Mouse (Mus musculus) CH12.LX (cell line): ENCODE data around the gene Lgals4. TPM values are rescaled to one million over a fixed set of nuclear protein-coding genes. Genes with fewer than 3 reads are reported as not detected.

ENCODE experiments used
- DNase-seq: peaks from one replicate; pipeline ENCODE4 v3.0.0-alpha.2; 2013; ENCODE audit errors: extremely low read depth
- H3K27ac ChIP-seq: 2 replicates; pipeline ENCODE4 v1.5.1; 2012; ENCODE audit warnings: low read depth, mild to moderate bottlenecking, control low read depth, moderate library complexity; ENCODE audit not compliant: insufficient read depth
- H3K27me3 ChIP-seq: replicated peaks from 2 replicates; pipeline ENCODE3; 2012; ENCODE audit warnings: inconsistent platforms
- H3K36me3 ChIP-seq, 2 experiments: replicated peaks in 1 of 2; 2 replicates each; pipeline versions ENCODE3 to v1.6.1; 2012; ENCODE audit warnings: inconsistent platforms in 1 of 2, low read length in 1 of 2, mild to moderate bottlenecking in 1 of 2, mixed read lengths in 1 of 2, moderate library complexity in 1 of 2; ENCODE audit not compliant: control insufficient read depth in 1 of 2, insufficient read depth in 1 of 2
- H3K4me1 ChIP-seq, 2 experiments: 2 replicates each; pipeline ENCODE4 v1.6.1; 2012; ENCODE audit warnings: inconsistent platforms in 1 of 2, moderate library complexity in 1 of 2; ENCODE audit not compliant: insufficient read depth in 2 of 2, control insufficient read depth in 1 of 2
- H3K4me2 ChIP-seq: 2 replicates; pipeline ENCODE4 v1.6.1; 2012; ENCODE audit warnings: low read depth, mild to moderate bottlenecking, control low read depth; ENCODE audit not compliant: poor library complexity, insufficient read depth, severe bottlenecking
- H3K4me3 ChIP-seq, 3 experiments: fragments of 150-350 bp in 1 of 3; sonication (generic) in 1 of 3; replicated peaks in 1 of 3; 2 replicates each; pipeline versions ENCODE3 to v1.5.1; 2011 to 2012; ENCODE audit warnings: low read depth in 2 of 3, low read length in 2 of 3, mild to moderate bottlenecking in 2 of 3, moderate library complexity in 2 of 3, control low read depth in 1 of 3, improper control_type of control experiment in 1 of 3, inconsistent platforms in 1 of 3, mixed read lengths in 1 of 3; ENCODE audit not compliant: poor library complexity in 1 of 3
- H3K79me2 ChIP-seq: replicated peaks from 2 replicates; pipeline ENCODE4 v1.6.1; 2012; ENCODE audit warnings: mild to moderate bottlenecking, moderate library complexity; ENCODE audit not compliant: control insufficient read depth, poor library complexity, insufficient read depth, severe bottlenecking; ENCODE audit errors: extremely low read depth
- H3K9ac ChIP-seq: 2 replicates; pipeline ENCODE4 v1.6.1; 2012; ENCODE audit warnings: low read depth, mild to moderate bottlenecking, control low read depth, moderate library complexity; ENCODE audit not compliant: insufficient read depth
- H3K9me3 ChIP-seq: replicated peaks from 2 replicates; pipeline ENCODE3; 2012; ENCODE audit warnings: low read length, inconsistent platforms, mixed read lengths
- CTCF ChIP-seq, 2 experiments: IDR thresholded peaks in 1 of 2; conservative IDR thresholded peaks in 1 of 2; 2 replicates each; pipeline ENCODE4 v1.5.1; 2011 to 2012; ENCODE audit warnings: low read depth in 2 of 2, low read length in 2 of 2, improper control_type of control experiment in 1 of 2, inconsistent platforms in 1 of 2, mild to moderate bottlenecking in 1 of 2, moderate library complexity in 1 of 2
- E2F4 ChIP-seq: IDR thresholded peaks from 2 replicates; pipeline ENCODE4 v1.6.1; 2011; ENCODE audit warnings: low read depth, low read length, improper control_type of control experiment; ENCODE audit not compliant: insufficient replicate concordance
- ELF1 ChIP-seq: IDR thresholded peaks from 2 replicates; pipeline ENCODE4 v1.6.1; 2014; ENCODE audit warnings: low read depth, mild to moderate bottlenecking, inconsistent platforms, low read length, improper control_type of control experiment
- ETS1 ChIP-seq: conservative IDR thresholded peaks from 2 replicates; pipeline ENCODE4 v1.6.1; 2012; ENCODE audit warnings: low read depth, mild to moderate bottlenecking, inconsistent platforms, low read length, improper control_type of control experiment, moderate library complexity
- GABPA ChIP-seq: IDR thresholded peaks from 2 replicates; pipeline ENCODE4 v1.6.1; 2012; ENCODE audit warnings: low read depth, low read length, improper control_type of control experiment, inconsistent platforms; ENCODE audit not compliant: insufficient replicate concordance
- HCFC1 ChIP-seq: IDR thresholded peaks from 2 replicates; pipeline ENCODE4 v1.6.1; 2012; ENCODE audit warnings: low read depth, mild to moderate bottlenecking, inconsistent platforms, low read length, improper control_type of control experiment
- JUN ChIP-seq: IDR thresholded peaks from 2 replicates; pipeline ENCODE4 v1.6.1; 2011; ENCODE audit warnings: low read depth, mild to moderate bottlenecking, low read length, improper control_type of control experiment, moderate library complexity; ENCODE audit not compliant: insufficient read depth
- JUND ChIP-seq: conservative IDR thresholded peaks from 2 replicates; pipeline ENCODE4 v1.6.1; 2011; ENCODE audit warnings: low read depth, low read length, improper control_type of control experiment
- MAFK ChIP-seq: IDR thresholded peaks from 2 replicates; pipeline ENCODE4 v1.6.1; 2011; ENCODE audit warnings: low read length, improper control_type of control experiment; ENCODE audit not compliant: insufficient replicate concordance
- MAZ ChIP-seq: IDR thresholded peaks from 2 replicates; pipeline ENCODE4 v1.6.1; 2012; ENCODE audit warnings: low read depth, mild to moderate bottlenecking, inconsistent platforms, low read length, improper control_type of control experiment, moderate library complexity
- MEF2A ChIP-seq: IDR thresholded peaks from 2 replicates; pipeline ENCODE4 v1.6.1; 2014; ENCODE audit warnings: low read depth, mild to moderate bottlenecking, inconsistent platforms, low read length, improper control_type of control experiment, borderline replicate concordance
- MXI1 ChIP-seq: IDR thresholded peaks from 2 replicates; pipeline ENCODE4 v1.6.1; 2011; ENCODE audit warnings: mild to moderate bottlenecking, low read depth, low read length, improper control_type of control experiment
- MYC ChIP-seq: IDR thresholded peaks from 2 replicates; pipeline ENCODE4 v1.6.1; 2011; ENCODE audit warnings: low read depth, mild to moderate bottlenecking, improper control_type of control experiment, low read length
- NRF1 ChIP-seq: IDR thresholded peaks from 2 replicates; pipeline ENCODE4 v1.6.1; 2014; ENCODE audit warnings: low read depth, mild to moderate bottlenecking, inconsistent platforms, low read length, improper control_type of control experiment, moderate library complexity
- PAX5 ChIP-seq: IDR thresholded peaks from 2 replicates; pipeline ENCODE4 v1.6.1; 2012; ENCODE audit warnings: low read length, inconsistent platforms, mixed read lengths
- POLR2A ChIP-seq: IDR thresholded peaks from 2 replicates; pipeline ENCODE4 v1.6.1; 2011; ENCODE audit warnings: low read depth, mild to moderate bottlenecking, improper control_type of control experiment, low read length
- RAD21 ChIP-seq: IDR thresholded peaks from 2 replicates; pipeline ENCODE4 v1.6.1; 2011; ENCODE audit warnings: low read depth, mild to moderate bottlenecking, low read length, improper control_type of control experiment, moderate library complexity
- RCOR1 ChIP-seq: conservative IDR thresholded peaks from 2 replicates; pipeline ENCODE4 v1.6.1; 2012; ENCODE audit warnings: low read depth, mild to moderate bottlenecking, inconsistent platforms, low read length, improper control_type of control experiment
- SIN3A ChIP-seq: IDR thresholded peaks from 2 replicates; pipeline ENCODE4 v1.6.1; 2012; ENCODE audit warnings: low read length, improper control_type of control experiment, inconsistent platforms
- SMC3 ChIP-seq: IDR thresholded peaks from 2 replicates; pipeline ENCODE4 v1.6.1; 2011; ENCODE audit warnings: low read depth, low read length, improper control_type of control experiment
- TCF12 ChIP-seq: IDR thresholded peaks from 2 replicates; pipeline ENCODE4 v1.6.1; 2014; ENCODE audit warnings: low read depth, mild to moderate bottlenecking, inconsistent platforms, low read length, improper control_type of control experiment
- UBTF ChIP-seq: IDR thresholded peaks from 2 replicates; pipeline ENCODE4 v1.6.1; 2012; ENCODE audit warnings: low read depth, mild to moderate bottlenecking, inconsistent platforms, low read length, improper control_type of control experiment, moderate library complexity
- USF1 ChIP-seq: IDR thresholded peaks from 2 replicates; pipeline ENCODE4 v1.6.1; 2014; ENCODE audit warnings: low read depth, mild to moderate bottlenecking, inconsistent platforms, low read length, improper control_type of control experiment
- ZMIZ1 ChIP-seq: IDR thresholded peaks from 2 replicates; pipeline ENCODE4 v1.6.1; 2012; ENCODE audit warnings: low read depth, mild to moderate bottlenecking, inconsistent platforms, low read length, improper control_type of control experiment
- ZNF384 ChIP-seq: IDR thresholded peaks from 2 replicates; pipeline ENCODE4 v1.6.1; 2012; ENCODE audit warnings: low read depth, low read length, improper control_type of control experiment, inconsistent platforms
- dilution Hi-C: fragments of 300-500 bp; cut with MboI; formaldehyde crosslinking; loops from 2 replicates; pipeline ENCODE4 v1.14.3; 2020; ENCODE audit warnings: low sequenced_read_pairs; ENCODE audit not compliant: extremely low pct_unique_long_range_greater_than_20kb, extremely low pct_ligation_motif_present
- in situ Hi-C: fragments of 300-500 bp; cut with MboI; formaldehyde crosslinking; loops from 3 replicates; pipeline ENCODE4 v1.14.3; 2019; ENCODE audit warnings: low sequenced_read_pairs, low pct_ligation_motif_present, low pct_unique_long_range_greater_than_20kb, mixed read lengths
- polyA plus RNA-seq: library from polyadenylated mRNA; unstranded; fragments of >175 nt; gene quantifications from 2 replicates; pipeline ENCODE4 v1.2.1, GENCODE M21; 2012; ENCODE audit warnings: low read depth; ENCODE audit not compliant: insufficient read length
- total RNA-seq, 2 experiments: library from RNA; depleted of rRNA; stranded (reverse); fragments of 300-350 nt in 1 of 2; fragments of >200 nt in 1 of 2; gene quantifications; 2 replicates each; pipeline ENCODE4 v1.2.3; 2012 to 2014

Lgals4 gene
- total and polyA plus RNA-seq, 3 experiments = 2.6 to 7.0 (median 6.5) TPM

DNA sequence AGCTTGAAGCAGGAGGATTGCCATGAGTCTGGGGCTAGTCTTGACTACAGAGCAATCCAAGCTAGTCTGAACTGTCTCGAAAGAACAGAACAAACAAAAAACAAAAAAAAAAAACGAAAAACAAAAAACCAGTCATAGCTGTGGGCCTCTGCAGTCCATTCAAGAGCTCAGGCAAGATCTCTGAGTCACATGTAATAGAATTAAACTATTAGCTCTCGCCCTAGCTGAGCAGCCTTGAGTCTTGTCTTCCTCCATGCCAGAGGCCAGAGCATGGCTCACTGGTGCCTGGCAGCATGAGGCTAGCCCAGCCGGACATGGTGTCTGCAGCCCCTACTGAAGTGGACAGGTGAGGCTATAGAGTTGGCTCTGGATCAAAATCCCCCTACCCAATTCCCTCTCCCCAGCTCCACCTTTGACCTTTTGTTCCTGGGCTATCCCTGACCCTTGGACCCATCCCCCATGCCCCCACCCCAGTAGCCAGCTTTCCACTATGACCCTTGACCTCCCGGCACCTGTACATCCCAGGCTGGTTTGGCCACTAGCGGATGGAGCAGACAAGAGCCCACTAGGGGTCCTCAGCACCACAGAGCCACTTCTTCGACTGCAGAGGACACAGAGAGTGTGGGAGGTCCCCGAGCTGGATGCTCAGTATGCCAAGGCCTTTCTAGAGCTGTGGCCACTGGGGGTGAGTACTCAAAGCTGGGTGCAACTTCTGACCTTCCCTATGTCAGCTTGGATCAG, 43.4 kb upstream of the Lgals4 start:
- Histone ChIP-seq H3K4me2 (peak overlapping the region; percentile 69; the same call in 1 of the 2 replicates), H3K9ac (no peak overlapping the region), H3K27me3 (no peaks in the 10 kb centered on the region), H3K4me3 (no peak overlapping the region), H3K27ac (peak overlapping the region; percentile 92; the same call in 1 of the 2 replicates), H3K36me3 (peaks cover 9 to 26% of the 10 kb centered on the region in 2 experiments), H3K79me2 (no peaks in the 10 kb centered on the region), H3K9me3 (no peaks in the 10 kb centered on the region), H3K4me1 (peaks cover 42 to 85% of the 10 kb centered on the region in 2 experiments)
- dilution Hi-C loops = no loop called here
- no peak for DNase-seq
- in situ Hi-C loops = loop anchor here (25.0 kb wide), 1 partner anchor 247 kb away; no protein-coding TSS in a partner anchor
- TF ChIP-seq CTCF (conservative IDR thresholded peaks at IDR 0.05 in 1 of 2, IDR thresholded peaks at IDR 0.05 in 1 of 2; ENCODE audit: low read depth in 2 of 2, low read length in 2 of 2) (peak in 1 of 2 experiments; percentile 67; a peak in 2 of 4 replicates), PAX5 (no peak), GABPA (no peak), UBTF (no peak), NRF1 (no peak), MEF2A (no peak), HCFC1 (no peak), SIN3A (no peak), SMC3 (peak; percentile 42; the same call in 1 of the 2 replicates), RAD21 (peak; percentile 48), RCOR1 (no peak), TCF12 (peak; percentile 54; the same call in 1 of the 2 replicates), MXI1 (no peak), E2F4 (no peak), ZNF384 (no peak), JUND (no peak), ETS1 (no peak), POLR2A (no peak), ZMIZ1 (no peak)

DNA sequence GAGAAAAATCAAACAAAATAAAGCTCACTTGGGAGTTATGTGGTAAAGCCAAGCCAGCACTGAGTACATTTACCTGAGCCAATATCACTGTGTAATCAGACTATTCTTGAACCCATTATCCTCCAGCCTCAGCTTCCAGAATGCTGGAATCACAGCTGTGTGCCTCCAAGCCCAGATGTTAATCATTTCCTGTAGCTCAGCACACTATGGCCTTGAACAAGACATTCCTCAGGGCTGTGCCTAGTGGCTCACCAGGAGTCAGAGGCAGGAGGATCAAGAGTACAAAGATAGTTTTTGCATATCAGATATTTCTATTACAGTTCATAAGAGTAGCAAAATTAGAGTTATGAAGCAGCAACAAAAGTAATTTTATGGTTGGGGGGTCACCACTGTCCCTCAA, 41.9 kb upstream of the Lgals4 start:
- H3K79me2 ChIP-seq = 0 out of 2 replicates have a peak, but pooled peaks cover 6% of the 10 kb centered on the region
- H3K27ac ChIP-seq = no peak overlapping the region
- no peak overlapping the region; the same call in 1 of the 2 replicates for H3K9ac ChIP-seq
- no peak for TF ChIP-seq ELF1
- TF ChIP-seq MAFK = no peak
- TF ChIP-seq RCOR1 = no peak
- no peak for TF ChIP-seq PAX5
- no peak for TF ChIP-seq HCFC1
- no peak for TF ChIP-seq NRF1
- TF ChIP-seq POLR2A = no peak
- TF ChIP-seq MEF2A = no peak
- TF ChIP-seq USF1 = no peak
- no peak for TF ChIP-seq MAZ
- no peak for TF ChIP-seq SMC3
- no peak for TF ChIP-seq JUN
- TF ChIP-seq MYC = no peak
- no peak overlapping the region for H3K4me2 ChIP-seq
- peaks cover 0 to 11% of the 10 kb centered on the region in 2 experiments for H3K36me3 ChIP-seq
- H3K27me3 ChIP-seq = no peaks in the 10 kb centered on the region
- DNase-seq = no peak
- H3K4me1 ChIP-seq = peaks cover 39 to 74% of the 10 kb centered on the region in 2 experiments
- in situ Hi-C loops (loop anchor here (25.0 kb wide), 1 partner anchor 246 kb away; no protein-coding TSS in a partner anchor), dilution Hi-C loops (no loop called here)
- H3K4me3 ChIP-seq = no peak overlapping the region
- H3K9me3 ChIP-seq = no peaks in the 10 kb centered on the region
